Mouse (Mus musculus): ENCODE results near the gene Rac1. TPM values are rescaled to one million over a fixed set of nuclear protein-coding genes. Genes with fewer than 3 reads are reported as not detected.
A peak's percentile ranks its signal among the peaks of the same experiment; 100 is the strongest.
"Not testable (repeated sequence)": the region's sequence is repeated elsewhere in the genome, so short reads cannot be mapped to it uniquely, and the experiment has no call there.

Rac1 gene
- polyA plus RNA-seq, 2 experiments from 2014 or later, result 63.1 to 70.0 TPM

GRCm38 (mm10) chr5:143525454-143526225, 2.2 kb downstream of the Rac1 start:
- no peak for ATAC-seq

- no peak for ATAC-seq
These were observed 5.0 kb downstream of the Rac1 start for GRCm38 (mm10) chr5:143522882-143523281.

- ATAC-seq, result peak; percentile 30
These were observed 7.4 kb downstream of the Rac1 start for GRCm38 (mm10) chr5:143520415-143520814.

- peak; percentile 68 for ATAC-seq
These were observed 9.7 kb downstream of the Rac1 start for GRCm38 (mm10) chr5:143518045-143518591.

- peak; percentile 27 for ATAC-seq
These were observed 10.4 kb downstream of the Rac1 start for GRCm38 (mm10) chr5:143517436-143517835.

GRCm38 (mm10) chr5:143517005-143517404, 10.8 kb downstream of the Rac1 start:
- no peak for ATAC-seq

- no peak for ATAC-seq
These were observed 13.0 kb downstream of the Rac1 start for GRCm38 (mm10) chr5:143514878-143515277.

GRCm38 (mm10) chr5:143512305-143512704, 15.5 kb downstream of the Rac1 start:
- no peak for ATAC-seq

- ATAC-seq, result no peak
These were observed 16.3 kb downstream of the Rac1 start for GRCm38 (mm10) chr5:143511577-143511976.

GRCm38 (mm10) chr5:143509737-143510136, 18.1 kb downstream of the Rac1 start:
- no peak for ATAC-seq

GRCm38 (mm10) chr5:143509294-143509693, 18.5 kb downstream of the Rac1 start:
- ATAC-seq, result no peak

GRCm38 (mm10) chr5:143505545-143505944, 22.3 kb downstream of the Rac1 start:
- ATAC-seq, result peak; percentile 44

GRCm38 (mm10) chr5:143505056-143505455, 22.8 kb downstream of the Rac1 start:
- ATAC-seq, result no peak

GRCm38 (mm10) chr5:143504453-143504852, 23.4 kb downstream of the Rac1 start:
- ATAC-seq, result peak; percentile 46

GRCm38 (mm10) chr5:143503740-143504139, 24.1 kb downstream of the Rac1 start:
- no peak for ATAC-seq

GRCm38 (mm10) chr5:143502899-143503557, 24.8 kb downstream of the Rac1 start:
- ATAC-seq, result no peak

GRCm38 (mm10) chr5:143501649-143502048, 26.2 kb downstream of the Rac1 start:
- ATAC-seq, result no peak

GRCm38 (mm10) chr5:143501140-143501539, 26.7 kb downstream of the Rac1 start:
- ATAC-seq, result no peak

- not testable (repeated sequence) for ATAC-seq
These were observed 27.1 kb downstream of the Rac1 start for GRCm38 (mm10) chr5:143500711-143501110.

- peak; percentile 29 for ATAC-seq
These were observed 28.1 kb downstream of the Rac1 start for GRCm38 (mm10) chr5:143499686-143500085.

- no peak for ATAC-seq
These were observed 28.6 kb downstream of the Rac1 start for GRCm38 (mm10) chr5:143499197-143499596.

- ATAC-seq, result no peak
These were observed 30.4 kb downstream of the Rac1 start for GRCm38 (mm10) chr5:143497451-143497850.

- no peak for ATAC-seq
These were observed 32.1 kb downstream of the Rac1 start for GRCm38 (mm10) chr5:143495708-143496107.

- ATAC-seq, result no peak
These were observed 34.7 kb downstream of the Rac1 start for GRCm38 (mm10) chr5:143493163-143493562.
